Comparison of ENCODE assay signal across 25 mouse cellular contexts in genomic region chr13:90907376-90907775, GRCm38 (mm10). TPM values are rescaled to one million over a fixed set of nuclear protein-coding genes. Genes with fewer than 3 reads are reported as not detected.
A peak's percentile ranks its signal among the peaks of the same experiment; 100 is the strongest.
DNase-seq lines count a peak whose midpoint lies in the region; ATAC-seq lines count a peak whose summit lies in the region.
"Had no signal": no experiment of that assay in that cellular context is flagged by ENCODE, and none has a peak within 500 bp of the region (broad histone marks: within the 10 kb centered on the region; RNA-seq: fewer than 3 reads in every experiment).

No protein-coding gene starts in this region.

- no peak overlapping the region for H3K4me3 ChIP-seq in midbrain, embryonic 11.5 days (ENCODE audit: low read depth, low read length)
- H3K4me3 ChIP-seq in midbrain, embryonic 13.5 days (replicated peaks) = no peak overlapping the region
- H3K4me3 ChIP-seq: embryonic facial prominence, embryonic 13.5 days; embryonic facial prominence, embryonic 15.5 days; erythroblast, embryonic 14.5 days; forebrain, embryonic 10.5 days; forebrain, embryonic 12.5 days had no signal

- no peaks in the 10 kb centered on the region for H3K36me3 ChIP-seq in midbrain, embryonic 11.5 days (ENCODE audit: control insufficient read depth, insufficient read depth, low read length)
- no peaks in the 10 kb centered on the region for H3K36me3 ChIP-seq in midbrain, embryonic 13.5 days
- H3K36me3 ChIP-seq: embryonic facial prominence, embryonic 13.5 days; embryonic facial prominence, embryonic 15.5 days; forebrain, embryonic 10.5 days; forebrain, embryonic 12.5 days had no signal

- 93% methylated on average over 12 of the region's 12 CpGs for WGBS in midbrain, embryonic 11.5 days
- 94% methylated on average over 12 of the region's 12 CpGs for WGBS in midbrain, embryonic 13.5 days

- H3K27ac ChIP-seq in midbrain, embryonic 11.5 days (ENCODE audit: low read depth, low read length) = no peak overlapping the region
- no peak overlapping the region for H3K27ac ChIP-seq in midbrain, embryonic 13.5 days
- H3K27ac ChIP-seq: embryonic facial prominence, embryonic 13.5 days; embryonic facial prominence, embryonic 15.5 days; forebrain, embryonic 10.5 days; forebrain, embryonic 12.5 days had no signal

- H3K4me2 ChIP-seq in midbrain, embryonic 11.5 days = no peak overlapping the region
- no peak overlapping the region for H3K4me2 ChIP-seq in midbrain, embryonic 13.5 days (replicated peaks)
- H3K4me2 ChIP-seq: embryonic facial prominence, embryonic 13.5 days; embryonic facial prominence, embryonic 15.5 days; forebrain, embryonic 12.5 days had no signal

- ATAC-seq in midbrain, embryonic 11.5 days (ENCODE audit: low FRiP score) = no peak
- no peak for ATAC-seq in midbrain, embryonic 13.5 days
- ATAC-seq: forebrain, embryonic 14.5 days; forebrain, embryonic 16.5 days had no signal

- H3K4me1 ChIP-seq in midbrain, embryonic 11.5 days (ENCODE audit: control insufficient read depth, insufficient read depth, low read length) = no peaks in the 10 kb centered on the region
- no peaks in the 10 kb centered on the region for H3K4me1 ChIP-seq in midbrain, embryonic 13.5 days (replicated peaks)
- H3K4me1 ChIP-seq: embryonic facial prominence, embryonic 13.5 days; embryonic facial prominence, embryonic 15.5 days; forebrain, embryonic 10.5 days; forebrain, embryonic 12.5 days had no signal

- no peaks in the 10 kb centered on the region for H3K27me3 ChIP-seq in midbrain, embryonic 11.5 days (ENCODE audit: control insufficient read depth, insufficient read depth, low read length)
- H3K27me3 ChIP-seq in midbrain, embryonic 13.5 days = no peaks in the 10 kb centered on the region
- H3K27me3 ChIP-seq: embryonic facial prominence, embryonic 13.5 days; embryonic facial prominence, embryonic 15.5 days; forebrain, embryonic 12.5 days had no signal

- no peaks in the 10 kb centered on the region for H3K9me3 ChIP-seq in midbrain, embryonic 11.5 days (ENCODE audit: control insufficient read depth, low read length)
- no peaks in the 10 kb centered on the region for H3K9me3 ChIP-seq in midbrain, embryonic 13.5 days
- H3K9me3 ChIP-seq: embryonic facial prominence, embryonic 13.5 days; embryonic facial prominence, embryonic 15.5 days; forebrain, embryonic 10.5 days; forebrain, embryonic 12.5 days had no signal

- H3K9ac ChIP-seq in midbrain, embryonic 11.5 days (ENCODE audit: low read length) = no peak overlapping the region
- no peak overlapping the region for H3K9ac ChIP-seq in midbrain, embryonic 13.5 days (replicated peaks)
- H3K9ac ChIP-seq: embryonic facial prominence, embryonic 13.5 days; embryonic facial prominence, embryonic 15.5 days; forebrain, embryonic 12.5 days had no signal

- DNase-seq in midbrain, embryonic 11.5 days (ENCODE audit: low spot score, missing footprints) = peak; percentile 51
- DNase-seq in R1 (ENCODE audit: low read depth, low spot score) = peak; percentile 16
- peak; percentile 7 for DNase-seq in ZHBTc4 (ENCODE audit: low read depth, low spot score)
- no peak for DNase-seq in gastrocnemius, postnatal 10 days
- DNase-seq: adrenal gland, adult 2 months; adrenal gland, postnatal 10 days; adrenal gland, postnatal 25 days; cerebellum, adult 11 months; cerebellum, adult 18-20 months; cerebellum, adult 8-10 months; cerebellum, adult 9-11 months; cerebellum, postnatal 14 days; cerebellum, postnatal 36 days; embryo, embryonic 11 days had no signal

RNA-seq across cellular contexts. Expression of gene Atp6ap1l, which starts 2.2 kb away (rescaled TPM):
- polyA plus RNA-seq in midbrain, embryonic 11.5 days (2014; fragmentation: Nextera tagmentation; extraction: Ambion mirVana) = 0.18 and 0.30 TPM in 2 replicates
- polyA plus RNA-seq in midbrain, embryonic 13.5 days (2015; fragmentation: Nextera tagmentation; extraction: Ambion mirVana) = 0.59 TPM in 1 of 2 replicates, not detected in the other
- not detected for total RNA-seq in gastrocnemius, postnatal 10 days (2021)
- total RNA-seq: adrenal gland, adult 2 months; adrenal gland, postnatal 25 days; common myeloid progenitor, adult 5-6 weeks; MEL had no signal
- polyA plus RNA-seq: adrenal gland, adult 2 months; C2C12; embryonic facial prominence, embryonic 13.5 days; erythroblast, embryonic 14.5 days; forebrain, embryonic 10.5 days had no signal

RNA-seq across cellular contexts. Expression of gene Rps23, which starts 15.4 kb away (rescaled TPM):
- polyA plus RNA-seq in midbrain, embryonic 11.5 days (2014; fragmentation: Nextera tagmentation; extraction: Ambion mirVana) = 229 and 231 TPM in 2 replicates
- polyA plus RNA-seq in midbrain, embryonic 13.5 days (2015; fragmentation: Nextera tagmentation; extraction: Ambion mirVana) = 139 and 147 TPM in 2 replicates
- total RNA-seq in gastrocnemius, postnatal 10 days (2021) = 100 to 1,000 TPM; 352 to 358 TPM
